Mouse (Mus musculus) left cerebral cortex, postnatal 10 days (tissue): ENCODE data around the gene Cyp3a44. TPM values are rescaled to one million over a fixed set of nuclear protein-coding genes. Genes with fewer than 3 reads are reported as not detected.
"Not testable (repeated sequence)": the region's sequence is repeated elsewhere in the genome, so short reads cannot be mapped to it uniquely, and the experiment has no call there.

Source experiments
- DNase-seq, 2 experiments: peaks; one replicate each; pipeline ENCODE4 v3.0.0; 2021 to 2022; ENCODE audit warnings: low spot score in 2 of 2, mixed read lengths in 1 of 2; ENCODE audit errors: extremely low spot score in 1 of 2
- intact Hi-C: fragments of 180-260 bp; cut with DNase I; formaldehyde crosslinking; loops from one replicate; pipeline ENCODE4 v1.15.1; 2025
- total RNA-seq, 2 experiments: library from RNA; stranded (reverse); gene quantifications; 2 replicates each; pipeline ENCODE4 v1.2.3; 2021

Cyp3a44 gene
- total RNA-seq: not detected

- DNase-seq, intact Hi-C loops: not testable (repeated sequence)
These were observed at the start of gene Cyp3a44 for GRCm38 (mm10) chr5:145805796-145806195. Cyp3a44 (minus strand) TSS chr5:145805874.

DNA sequence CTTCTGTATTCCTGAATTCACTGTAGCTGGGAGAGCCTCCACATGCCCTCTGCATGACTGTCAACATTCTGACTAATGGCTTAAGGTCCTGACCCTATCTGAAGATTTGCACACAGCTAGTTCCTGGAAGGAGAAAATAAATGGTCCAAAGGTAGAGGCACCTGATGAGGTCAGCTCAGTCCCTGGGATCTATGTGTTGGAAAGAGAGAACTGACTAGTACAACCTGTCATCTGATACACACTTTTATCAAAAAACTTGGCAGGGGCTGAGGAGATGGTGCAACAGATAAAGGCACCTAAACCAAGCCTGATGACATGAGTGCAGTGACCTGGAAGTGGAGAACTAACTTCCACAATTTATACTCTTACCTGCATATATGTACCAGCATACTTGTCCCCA lies 5.4 kb downstream of the Cyp3a44 start:
- intact Hi-C loops, DNase-seq: not testable (repeated sequence)

DNA sequence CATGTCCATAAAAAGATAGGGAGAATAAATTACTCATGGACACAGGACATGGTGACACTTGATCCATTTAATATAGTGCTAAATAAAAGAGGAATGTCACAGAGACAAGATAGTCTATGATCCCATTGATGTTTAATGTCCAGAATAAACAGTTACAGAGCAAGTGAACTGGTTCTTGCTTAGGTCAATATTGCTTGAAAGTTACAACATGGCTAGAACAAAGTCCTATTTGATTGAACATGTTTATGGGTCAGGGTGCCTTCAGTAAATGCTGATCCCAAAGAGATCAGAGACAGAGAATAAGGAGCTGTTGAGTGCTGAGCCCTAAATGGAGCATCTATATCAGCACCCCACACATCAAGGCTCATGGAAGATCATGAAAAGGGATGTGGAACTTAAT lies 12.4 kb downstream of the Cyp3a44 start:
- intact Hi-C loops, DNase-seq: not testable (repeated sequence)

- DNase-seq, intact Hi-C loops: not testable (repeated sequence)
These were observed 68.2 kb downstream of the Cyp3a44 start for GRCm38 (mm10) chr5:145737512-145737911.

Other genes with a start within 250 kb of the Cyp3a44 start
- not detected for gene Cyp3a41b, start 221.1 kb downstream of the Cyp3a44 start, total RNA-seq
- not detected for gene Cyp3a41a, start 85.7 kb downstream of the Cyp3a44 start, total RNA-seq
- gene Cyp3a11, start 74.1 kb upstream of the Cyp3a44 start, total RNA-seq: not detected
- not detected for gene Cyp3a25, start 203.7 kb upstream of the Cyp3a44 start, total RNA-seq